8 mouse cellular contexts compared by ENCODE assay signal in genomic region chr7:16312011-16312671, GRCm38 (mm10). TPM values are rescaled to one million over a fixed set of nuclear protein-coding genes. Genes with fewer than 3 reads are reported as not detected.
DNase-seq lines count a peak whose midpoint lies in the region; ATAC-seq and TF ChIP-seq lines count a peak whose summit lies in the region.

No protein-coding gene starts in this region.

- no peaks in the 10 kb centered on the region for H3K36me3 ChIP-seq in limb, embryonic 12.5 days
- peaks cover 2% of the 10 kb centered on the region for H3K36me3 ChIP-seq in midbrain, embryonic 14.5 days (ENCODE audit: control insufficient read depth, insufficient read depth, low read length)

- H3K27me3 ChIP-seq in limb, embryonic 12.5 days = peaks cover 29% of the 10 kb centered on the region
- no peaks in the 10 kb centered on the region for H3K27me3 ChIP-seq in midbrain, embryonic 14.5 days (ENCODE audit: control insufficient read depth, insufficient read depth, low read length)

- peak overlapping the region; percentile 98 for H3K27ac ChIP-seq in embryonic fibroblast, embryonic 13.5 days (ENCODE audit: insufficient read depth, low read length)
- peak overlapping the region; percentile 92 for H3K27ac ChIP-seq in limb, embryonic 12.5 days
- peak overlapping the region; percentile 95 for H3K27ac ChIP-seq in midbrain, embryonic 14.5 days (replicated peaks; ENCODE audit: low read depth, low read length)

- TF ChIP-seq POLR2A in embryonic fibroblast, embryonic 13.5 days (IDR thresholded peaks at IDR 0.05; ENCODE audit: low read depth, low read length) = no peak; the same call in 1 of the 2 replicates

- H3K4me2 ChIP-seq in limb, embryonic 12.5 days = peak overlapping the region; percentile 99
- H3K4me2 ChIP-seq in midbrain, embryonic 14.5 days (ENCODE audit: low read length) = peak overlapping the region; percentile 97

- H3K4me3 ChIP-seq in embryonic fibroblast, embryonic 13.5 days (ENCODE audit: insufficient read depth, low read length) = peak overlapping the region; percentile 74
- peak overlapping the region; percentile 69 for H3K4me3 ChIP-seq in limb, embryonic 12.5 days (replicated peaks)
- H3K4me3 ChIP-seq in midbrain, embryonic 14.5 days (replicated peaks; ENCODE audit: low read depth, low read length) = peak overlapping the region; percentile 67

- TF ChIP-seq CTCF in embryonic fibroblast, embryonic 13.5 days (IDR thresholded peaks at IDR 0.05; ENCODE audit: borderline replicate concordance, insufficient read depth, low read length) = no peak

- no peak for ATAC-seq in limb, embryonic 12.5 days (ENCODE audit: insufficient number of reproducible peaks, insufficient read depth, low FRiP score, low TSS enrichment, low read depth)
- ATAC-seq in midbrain, embryonic 14.5 days (ENCODE audit: low FRiP score, low TSS enrichment) = no peak

- under 1% methylated on average over 49 of the region's 49 CpGs for WGBS in limb, embryonic 12.5 days
- WGBS in midbrain, embryonic 14.5 days = under 1% methylated on average over 48 of the region's 49 CpGs

- intact Hi-C loops in heart, postnatal 10 days (cut with DNase I) = loop anchor here (1.0 kb wide), 1 partner anchor 17 kb away; no protein-coding TSS in a partner anchor

- H3K9ac ChIP-seq in limb, embryonic 12.5 days (replicated peaks) = peak overlapping the region; percentile 83
- peak overlapping the region; percentile 89 for H3K9ac ChIP-seq in midbrain, embryonic 14.5 days (replicated peaks; ENCODE audit: low read length)

- H3K9me3 ChIP-seq in limb, embryonic 12.5 days = no peaks in the 10 kb centered on the region
- no peaks in the 10 kb centered on the region for H3K9me3 ChIP-seq in midbrain, embryonic 14.5 days (ENCODE audit: control insufficient read depth, low read length)

- peaks cover 13% of the 10 kb centered on the region for H3K4me1 ChIP-seq in embryonic fibroblast, embryonic 13.5 days (ENCODE audit: control insufficient read depth, insufficient read depth, low read length)
- peaks cover 61% of the 10 kb centered on the region for H3K4me1 ChIP-seq in limb, embryonic 12.5 days (replicated peaks)
- peaks cover 32% of the 10 kb centered on the region for H3K4me1 ChIP-seq in midbrain, embryonic 14.5 days (ENCODE audit: control insufficient read depth, insufficient read depth, low read length)

- DNase-seq in 416B (ENCODE audit: low read depth) (peak; percentile 68), NIH3T3 (ENCODE audit: low read depth) (peak; percentile 74)
- peak; percentile 70 to 74 for DNase-seq in heart, postnatal 10 days
- peak; percentile 55 for DNase-seq in midbrain, embryonic 14.5 days
- DNase-seq in thymus, postnatal 36 days = peak; percentile 18 to 43
- no peak for DNase-seq in left cerebral cortex, adult 18-20 months (ENCODE audit: low spot score in 2 of 2)

RNA-seq across cellular contexts. Expression of gene Bbc3, which starts 3.9 kb away (rescaled TPM):
- 15.8 and 19.9 TPM in 2 replicates for polyA plus RNA-seq in embryonic fibroblast, embryonic 13.5 days (2011; ENCODE audit: insufficient read length, low read depth, missing spikeins)
- total RNA-seq in heart, postnatal 10 days (2021) = 1 to 10 TPM; 9.5 to 9.8 TPM
- polyA plus RNA-seq in limb, embryonic 12.5 days (2016; fragmentation: Nextera tagmentation; extraction: Ambion mirVana) = 8.2 and 9.3 TPM in 2 replicates
- 16.8 and 24.8 TPM in 2 replicates for polyA plus RNA-seq in midbrain, embryonic 14.5 days (2014; fragmentation: Nextera tagmentation; extraction: Ambion mirVana)
- 10 to 100 TPM in 1 of 2 experiments, 1 to 10 TPM in 1; 7.5 to 11.8 TPM for total RNA-seq in left cerebral cortex, adult 18-20 months (2021)

RNA-seq across cellular contexts. Expression of gene Ccdc9, which starts 25.5 kb away (rescaled TPM):
- polyA plus RNA-seq in embryonic fibroblast, embryonic 13.5 days (2011; ENCODE audit: insufficient read length, low read depth, missing spikeins) = 66.0 and 70.9 TPM in 2 replicates
- total RNA-seq in heart, postnatal 10 days (2021) = 10 to 100 TPM; 38.2 to 39.1 TPM
- 43.1 and 44.7 TPM in 2 replicates for polyA plus RNA-seq in limb, embryonic 12.5 days (2016; fragmentation: Nextera tagmentation; extraction: Ambion mirVana)
- polyA plus RNA-seq in midbrain, embryonic 14.5 days (2014; fragmentation: Nextera tagmentation; extraction: Ambion mirVana) = 17.6 and 24.1 TPM in 2 replicates
- 100 to 1,000 TPM in 1 of 2 experiments, 10 to 100 TPM in 1; 81.0 to 102 TPM for total RNA-seq in left cerebral cortex, adult 18-20 months (2021)

RNA-seq across cellular contexts. Expression of gene Inafm1, which starts 38.7 kb away (rescaled TPM):
- 11.1 and 11.6 TPM in 2 replicates for polyA plus RNA-seq in embryonic fibroblast, embryonic 13.5 days (2011; ENCODE audit: insufficient read length, low read depth, missing spikeins)
- 10 to 100 TPM; 15.6 to 15.7 TPM for total RNA-seq in heart, postnatal 10 days (2021)
- 13.9 and 17.6 TPM in 2 replicates for polyA plus RNA-seq in limb, embryonic 12.5 days (2016; fragmentation: Nextera tagmentation; extraction: Ambion mirVana)
- polyA plus RNA-seq in midbrain, embryonic 14.5 days (2014; fragmentation: Nextera tagmentation; extraction: Ambion mirVana) = 36.4 and 44.7 TPM in 2 replicates
- 10 to 100 TPM; 38.0 to 39.7 TPM for total RNA-seq in left cerebral cortex, adult 18-20 months (2021)

RNA-seq across cellular contexts. Expression of gene C5ar1, which starts 52.8 kb away (rescaled TPM):
- polyA plus RNA-seq in embryonic fibroblast, embryonic 13.5 days (2011; ENCODE audit: insufficient read length, low read depth, missing spikeins) = 0.60 and 5.3 TPM in 2 replicates
- total RNA-seq in heart, postnatal 10 days (2021) = 1 to 10 TPM; 4.6 to 4.8 TPM
- polyA plus RNA-seq in limb, embryonic 12.5 days (2016; fragmentation: Nextera tagmentation; extraction: Ambion mirVana) = 0.45 and 0.91 TPM in 2 replicates
- 0.11 and 1.6 TPM in 2 replicates for polyA plus RNA-seq in midbrain, embryonic 14.5 days (2014; fragmentation: Nextera tagmentation; extraction: Ambion mirVana)
- total RNA-seq in left cerebral cortex, adult 18-20 months (2021) = 1 to 10 TPM; 1.2 to 2.4 TPM

Comparison
In these comparisons a context has a peak if more than half of its experiments do, and no peak if none do; other contexts are left out.
1. DNase-seq: peak in 416B (single experiment), NIH3T3 (single experiment), heart, postnatal 10 days (2 of 2), midbrain, embryonic 14.5 days (single experiment) and thymus, postnatal 36 days (2 of 2); none in left cerebral cortex, adult 18-20 months (0 of 2).
2. Peak in every context shown above with its lines, with median percentiles within 50 percentile points of each other: H3K27ac ChIP-seq and H3K4me3 ChIP-seq.